Mouse (Mus musculus) testis, adult 2 months (tissue): ENCODE measurements at regions not wholly inside any gene's neighbourhood (a gene's known extent, or its start where the extent isn't known, plus 50 kb on each side); places are given as distances from the start of the nearest gene placed in this dataset.

ENCODE experiments used
- CTCF ChIP-seq: fragments of 200-500 bp; IDR thresholded peaks from 2 replicates; pipeline ENCODE4 v1.5.1; 2012; ENCODE audit warnings: low read depth, mild to moderate bottlenecking, inconsistent platforms, low read length, moderate library complexity; ENCODE audit not compliant: control insufficient read depth, insufficient read depth, insufficient replicate concordance
- POLR2A ChIP-seq: fragments of 200-500 bp; IDR thresholded peaks from 2 replicates; pipeline ENCODE4 v1.6.1; 2012; ENCODE audit warnings: low read depth, mild to moderate bottlenecking, inconsistent platforms, low read length, moderate library complexity; ENCODE audit not compliant: control insufficient read depth

DNA sequence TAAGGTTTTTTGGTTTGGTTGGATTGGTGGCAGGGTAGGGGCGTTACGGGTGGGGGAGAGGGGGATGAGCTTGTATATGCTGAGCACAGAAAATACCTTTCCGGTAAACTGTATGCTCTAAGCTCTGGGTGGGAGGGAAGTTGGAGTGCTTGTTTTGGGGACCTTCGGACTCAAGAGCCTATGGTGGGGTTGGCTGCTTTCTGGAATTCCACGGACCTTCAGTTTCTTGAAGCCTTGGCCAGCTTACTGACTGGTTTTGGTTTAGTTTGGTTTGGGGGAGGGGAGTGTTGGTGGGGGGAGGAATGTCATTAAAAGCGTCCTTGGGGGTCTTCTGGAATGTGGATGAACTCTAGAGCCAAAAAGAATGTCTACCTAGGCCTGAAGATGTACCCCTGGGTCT is 59.6 kb upstream of the Hs6st1 start:
- TF ChIP-seq POLR2A = no peak
- no peak for TF ChIP-seq CTCF
